Mouse (Mus musculus): ENCODE results near the gene Smco3. TPM values are rescaled to one million over a fixed set of nuclear protein-coding genes. Genes with fewer than 3 reads are reported as not detected.

Smco3 gene
- total RNA-seq, 2 experiments from 2014 or later: 0.62 to 1.6 TPM

- intact Hi-C loops (cut with DNase I; ENCODE audit: low total_unique reads): no loop called here
- no peak for DNase-seq
These were observed 13.1 kb upstream of the Smco3 start for GRCm38 (mm10) chr6:136848399-136848798.

GRCm38 (mm10) chr6:136847790-136848189 lies 12.5 kb upstream of the Smco3 start:
- peak; percentile 56 for DNase-seq
- intact Hi-C loops (cut with DNase I; ENCODE audit: low total_unique reads): no loop called here

GRCm38 (mm10) chr6:136847267-136847666 lies 12.0 kb upstream of the Smco3 start:
- intact Hi-C loops (cut with DNase I; ENCODE audit: low total_unique reads): no loop called here
- no peak for DNase-seq

DNA sequence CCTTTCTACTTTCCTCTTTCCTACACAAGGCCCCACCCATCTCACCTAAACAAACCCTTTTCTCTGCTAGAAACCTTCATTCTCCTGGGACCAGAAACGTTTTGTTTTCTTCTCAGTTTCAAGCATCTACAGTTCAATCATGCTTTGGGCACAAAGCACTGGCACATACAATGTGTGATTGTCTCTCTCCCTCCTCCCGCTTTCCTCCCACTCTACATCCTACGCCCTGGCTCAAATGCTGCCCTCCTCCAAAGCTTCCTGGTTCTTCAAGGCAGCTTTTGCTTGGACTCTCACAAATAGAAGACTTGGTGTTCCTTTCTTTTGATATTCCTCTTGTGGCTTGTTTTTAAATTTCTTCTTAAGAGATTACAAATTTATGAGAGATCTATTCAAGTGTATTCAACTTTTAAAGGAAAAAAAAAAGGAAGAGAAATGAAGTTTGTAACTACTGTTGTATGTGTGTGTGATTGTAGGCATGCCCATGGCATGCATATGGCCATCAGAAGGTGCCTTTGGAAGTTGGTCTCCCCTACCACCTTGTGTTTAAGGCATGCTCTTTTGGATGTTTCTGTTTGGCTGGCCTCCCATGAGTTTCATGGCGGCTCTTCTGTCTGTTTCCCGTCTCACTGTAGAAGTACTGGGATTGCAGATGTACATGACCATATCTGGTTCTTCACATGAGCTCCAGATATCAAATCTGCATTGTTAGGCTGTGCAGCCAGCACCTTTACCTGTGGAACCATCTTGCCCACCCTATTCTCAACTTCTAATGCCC lies 10.6 kb upstream of the Smco3 start:
- intact Hi-C loops (cut with DNase I; ENCODE audit: low total_unique reads): no loop called here
- no peak for DNase-seq

GRCm38 (mm10) chr6:136844903-136845302 lies 9.7 kb upstream of the Smco3 start:
- no peak for DNase-seq
- intact Hi-C loops (cut with DNase I; ENCODE audit: low total_unique reads): no loop called here

- no peak for DNase-seq
- intact Hi-C loops (cut with DNase I; ENCODE audit: low total_unique reads): no loop called here
These were observed 2.1 kb upstream of the Smco3 start for GRCm38 (mm10) chr6:136837323-136837722.

DNA sequence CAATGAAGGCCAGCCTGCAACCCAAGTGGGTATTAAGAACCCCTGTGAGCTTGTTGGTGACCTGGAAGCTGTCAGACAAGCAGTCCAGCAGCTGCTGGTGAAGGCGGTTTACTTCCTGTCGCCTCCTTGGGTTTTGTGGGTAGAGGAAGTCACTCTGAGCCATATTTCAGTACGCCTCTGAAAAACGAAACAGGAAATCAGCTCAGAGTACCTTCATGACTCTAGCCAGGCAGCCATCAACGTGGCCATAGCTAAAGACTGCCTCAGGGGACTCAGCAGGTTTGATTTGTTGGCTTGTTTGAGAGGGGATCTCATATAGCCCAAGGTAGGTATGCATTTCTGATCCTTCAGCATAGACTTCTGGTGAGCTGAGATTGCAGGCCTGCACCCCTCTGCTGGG lies 3.5 kb downstream of the Smco3 start:
- DNase-seq: no peak
- intact Hi-C loops (cut with DNase I; ENCODE audit: low total_unique reads): no loop called here

DNA sequence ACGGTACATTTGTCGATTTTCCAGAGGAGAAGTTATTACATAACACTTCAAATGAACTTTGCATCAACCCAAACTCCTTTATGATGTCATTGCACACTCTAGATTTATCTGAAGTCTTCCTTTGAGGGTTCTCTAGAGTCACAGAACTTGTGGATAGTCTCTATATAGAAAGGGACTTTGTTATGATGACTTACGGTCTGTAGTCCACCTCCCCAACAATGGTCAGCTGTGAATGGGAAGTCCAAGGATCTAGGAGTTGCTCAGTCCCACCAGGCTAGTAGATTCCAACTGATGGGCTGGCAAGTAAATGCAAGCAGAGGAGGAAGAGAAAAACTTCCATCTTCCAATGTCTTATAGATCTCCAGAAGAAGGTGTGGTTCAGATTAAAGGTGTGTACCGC lies 6.6 kb downstream of the Smco3 start:
- intact Hi-C loops (cut with DNase I; ENCODE audit: low total_unique reads): no loop called here
- DNase-seq: no peak

DNA sequence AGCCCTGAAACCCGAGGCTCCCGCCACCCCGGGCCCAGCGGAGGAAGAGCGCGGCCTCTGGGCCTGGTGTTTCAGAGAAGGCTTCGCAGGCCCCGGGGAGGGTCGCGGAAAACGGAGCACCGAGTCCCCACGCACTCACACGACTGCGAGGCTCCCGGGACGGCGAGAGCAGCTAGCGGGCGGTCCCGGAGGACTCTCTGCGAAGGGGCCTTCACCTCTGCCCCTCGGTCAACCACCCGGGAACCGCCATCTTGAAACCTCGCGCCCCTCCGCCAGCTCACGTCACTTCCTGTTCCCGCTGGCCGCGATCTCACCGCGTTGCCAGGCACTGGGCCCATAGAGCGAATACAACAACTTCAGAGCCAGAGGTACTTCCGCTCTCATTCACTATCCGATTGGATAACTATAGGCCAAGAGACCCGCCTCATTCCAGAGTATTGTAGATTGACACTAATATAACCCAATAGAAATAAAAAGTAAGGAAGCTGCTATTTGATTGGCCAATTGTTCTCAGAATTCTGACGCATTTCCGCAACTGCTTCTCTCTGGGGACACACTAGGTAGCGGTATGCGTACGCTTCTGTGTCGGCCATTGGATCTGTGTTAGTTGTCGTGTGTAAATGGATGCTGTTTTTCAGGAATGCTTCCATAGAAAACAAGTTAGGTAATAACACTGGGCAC lies 7.2 kb downstream of the Smco3 start, which contains the start of gene Wbp11:
Wbp11 (minus strand) TSS at position 353 of the 681 bp plus-strand sequence.
- peak; percentile 96 for DNase-seq
- intact Hi-C loops (cut with DNase I; ENCODE audit: low total_unique reads): no loop called here

DNA sequence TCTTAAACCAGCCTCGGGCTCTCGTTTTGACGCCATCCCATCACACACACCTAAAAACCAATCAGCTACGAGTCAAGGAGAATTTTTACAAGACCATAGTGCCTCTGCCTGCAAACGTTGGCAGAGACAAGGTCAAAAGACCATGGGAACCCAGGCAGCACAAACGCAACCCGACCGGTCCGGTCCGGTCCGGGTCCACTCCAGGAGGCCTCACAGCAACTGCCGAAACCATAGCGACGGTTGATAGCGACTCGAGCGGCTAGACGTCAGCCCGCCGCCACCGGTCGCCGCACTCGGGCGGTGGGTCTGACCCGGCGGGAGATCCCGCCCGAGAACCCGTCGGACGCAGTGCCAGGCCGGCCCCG lies 7.8 kb downstream of the Smco3 start, which contains the start of gene BC049715:
BC049715 (plus strand) TSS at position 111 of the 365 bp plus-strand sequence.
- no peak for DNase-seq

DNA sequence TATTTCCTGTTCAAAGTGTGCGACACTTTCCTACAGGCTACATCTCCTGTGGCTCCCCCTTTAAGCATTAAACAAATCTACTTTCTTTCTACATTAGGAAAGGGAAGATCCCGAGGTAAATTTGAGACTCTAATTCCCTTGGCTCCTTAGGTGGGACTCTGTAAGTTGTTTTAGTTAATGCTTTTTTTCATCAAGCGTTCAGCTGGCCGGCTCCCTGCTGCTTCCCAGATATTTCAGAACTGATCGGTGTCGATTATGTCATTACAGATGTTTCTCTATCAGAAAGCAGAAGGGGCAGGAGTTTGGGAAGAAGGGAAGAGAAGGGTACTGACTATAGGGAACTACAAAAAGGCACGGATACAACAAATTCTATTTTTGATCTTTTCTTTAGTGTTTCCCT lies 8.1 kb downstream of the Smco3 start:
- DNase-seq: no peak
- intact Hi-C loops (cut with DNase I; ENCODE audit: low total_unique reads): no loop called here

More for the DNA sequence above, 7.8 kb downstream of the Smco3 start, which contains the start of gene BC049715:
- intact Hi-C loops (cut with DNase I; ENCODE audit: low total_unique reads): no loop called here

DNA sequence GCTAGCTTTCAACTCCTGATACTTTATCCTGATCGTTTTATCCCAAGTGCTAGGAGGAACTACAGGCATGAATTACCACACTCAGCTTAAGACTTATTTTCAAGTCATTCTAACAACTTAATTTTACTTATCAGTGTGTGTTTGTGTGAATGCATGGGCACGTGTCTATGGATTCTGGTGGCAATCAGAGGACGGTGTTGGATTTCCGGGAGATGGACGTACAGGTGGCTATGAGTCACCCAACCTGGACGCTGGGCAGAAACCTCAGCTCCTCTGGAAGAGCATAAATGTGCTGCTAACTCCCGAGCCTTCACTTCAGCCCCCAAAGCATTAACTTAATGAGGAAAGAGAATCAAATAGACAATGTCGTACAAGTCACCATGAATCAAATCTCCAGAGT lies 10.3 kb downstream of the Smco3 start:
- intact Hi-C loops (cut with DNase I; ENCODE audit: low total_unique reads): no loop called here
- no peak for DNase-seq

GRCm38 (mm10) chr6:136821086-136821485 lies 14.2 kb downstream of the Smco3 start:
- no peak for DNase-seq
- intact Hi-C loops (cut with DNase I; ENCODE audit: low total_unique reads): no loop called here

DNA sequence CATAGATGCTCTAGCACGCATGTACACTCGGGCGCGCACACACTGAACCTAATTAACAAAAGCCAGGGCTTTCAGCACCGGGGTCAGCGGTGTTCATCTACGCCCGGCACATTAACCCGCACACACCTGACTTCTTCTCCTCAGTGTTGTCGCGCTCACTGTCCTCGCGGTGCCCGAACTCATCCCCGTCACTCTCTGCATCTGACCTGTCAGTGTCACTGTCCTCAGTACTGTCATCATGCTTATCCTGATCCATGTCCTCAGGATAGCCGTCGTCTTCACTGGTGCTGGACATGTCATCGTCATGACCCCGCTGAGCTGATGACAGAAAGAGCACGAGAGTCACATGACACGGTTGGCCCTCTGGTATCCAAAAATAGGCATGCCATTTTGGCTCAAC lies 14.9 kb downstream of the Smco3 start:
- no peak for DNase-seq
- intact Hi-C loops (cut with DNase I; ENCODE audit: low total_unique reads): no loop called here

GRCm38 (mm10) chr6:136817549-136817948 lies 17.7 kb downstream of the Smco3 start:
- intact Hi-C loops (cut with DNase I; ENCODE audit: low total_unique reads): no loop called here
- DNase-seq: no peak

GRCm38 (mm10) chr6:136816826-136817225 lies 18.4 kb downstream of the Smco3 start:
- intact Hi-C loops (cut with DNase I; ENCODE audit: low total_unique reads): no loop called here
- no peak for DNase-seq

- intact Hi-C loops (cut with DNase I; ENCODE audit: low total_unique reads): no loop called here
- DNase-seq: no peak
These were observed 19.9 kb downstream of the Smco3 start for GRCm38 (mm10) chr6:136815381-136815780.

DNA sequence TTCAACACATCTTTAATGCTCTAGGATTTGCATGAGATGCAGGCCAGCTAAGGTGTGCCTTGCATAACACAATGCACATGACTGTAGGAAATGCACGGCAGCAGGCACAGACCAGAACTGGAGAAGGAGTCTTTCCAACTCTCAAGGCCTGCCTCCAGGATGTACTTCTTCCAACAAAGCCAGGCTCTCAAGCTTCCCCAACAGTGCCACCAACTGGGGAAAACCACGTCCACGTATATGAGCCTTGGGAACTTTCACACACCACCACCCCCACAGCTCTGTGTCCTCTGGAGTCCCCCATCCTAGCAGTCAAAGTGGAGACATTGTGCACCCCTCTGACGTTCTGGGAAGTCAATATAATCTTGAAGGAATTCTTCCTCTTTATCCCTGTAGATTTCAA lies 22.1 kb downstream of the Smco3 start:
- DNase-seq: no peak
- intact Hi-C loops (cut with DNase I; ENCODE audit: low total_unique reads): no loop called here

- DNase-seq: no peak
- intact Hi-C loops (cut with DNase I; ENCODE audit: low total_unique reads): no loop called here
These were observed 24.1 kb downstream of the Smco3 start for GRCm38 (mm10) chr6:136811196-136811595.

DNA sequence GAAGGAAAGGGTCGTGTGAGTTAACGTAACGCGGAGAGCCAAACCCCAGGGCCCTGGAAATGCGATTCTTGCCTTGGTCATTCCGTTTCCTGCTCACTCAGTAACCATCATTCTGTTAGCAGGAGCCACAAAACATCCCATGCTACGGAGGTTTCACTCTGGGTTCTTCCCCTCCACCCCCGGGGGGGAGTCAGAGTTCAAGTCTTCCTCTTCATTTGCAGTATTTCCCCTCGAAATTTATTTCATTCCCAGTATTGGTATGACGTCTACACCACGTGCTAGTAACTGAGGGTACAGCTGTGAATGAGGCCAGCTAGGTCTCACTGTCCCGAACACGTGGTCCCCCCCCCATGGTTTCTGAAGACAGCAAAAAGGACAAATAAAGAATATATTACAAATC lies 25.6 kb downstream of the Smco3 start:
- DNase-seq: no peak
- intact Hi-C loops (cut with DNase I; ENCODE audit: low total_unique reads): no loop called here

- DNase-seq: no peak
- intact Hi-C loops (cut with DNase I; ENCODE audit: low total_unique reads): no loop called here
These were observed 26.2 kb downstream of the Smco3 start for GRCm38 (mm10) chr6:136809077-136809476.
